Mouse (Mus musculus) spleen, adult 18-20 months (tissue): ENCODE measurements around the gene Aes.

Experiments used
- DNase-seq, 2 experiments: peaks; one replicate each; pipeline ENCODE4 v3.0.0; 2022; ENCODE audit warnings: mixed read lengths in 2 of 2

Aes gene

GRCm38 (mm10) chr10:81559163-81559626 is at the start of gene Aes:
Aes (plus strand) TSS chr10:81559488.
- DNase-seq: peak; percentile 76 to 84

DNA sequence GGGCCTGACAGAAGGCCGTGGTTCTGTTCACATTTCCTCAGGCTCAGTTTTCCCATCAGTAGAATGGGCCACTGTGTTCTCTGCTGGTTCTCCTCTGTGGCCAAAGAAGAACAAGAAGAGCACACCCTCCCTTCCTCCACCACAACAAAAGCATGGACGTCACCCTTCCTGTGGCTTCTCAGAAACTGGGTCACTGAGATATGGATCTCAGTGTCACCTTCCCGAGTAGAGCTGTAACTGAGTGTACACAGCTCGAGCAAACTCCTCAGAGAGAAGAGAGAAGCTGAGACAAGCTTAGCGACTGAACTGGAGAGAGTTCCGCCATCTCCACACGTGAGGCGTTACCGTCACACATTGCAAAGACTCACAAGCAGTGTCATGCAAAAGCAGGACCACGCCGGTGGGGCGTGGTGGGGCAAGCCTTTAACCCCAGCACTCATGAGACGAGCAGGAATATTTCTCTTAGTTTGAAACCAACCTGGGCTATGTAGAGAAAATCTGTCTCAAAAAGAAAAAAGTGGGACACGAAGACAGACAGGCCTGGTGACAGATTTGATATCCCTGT is 49.0 kb upstream of the Aes start:
- no peak for DNase-seq

- DNase-seq: no peak
Observed at GRCm38 (mm10) chr10:81513798-81514197, 45.5 kb upstream of the Aes start.

- peak; percentile 59 to 62 for DNase-seq
Observed at GRCm38 (mm10) chr10:81517227-81517626, 42.1 kb upstream of the Aes start.

DNA sequence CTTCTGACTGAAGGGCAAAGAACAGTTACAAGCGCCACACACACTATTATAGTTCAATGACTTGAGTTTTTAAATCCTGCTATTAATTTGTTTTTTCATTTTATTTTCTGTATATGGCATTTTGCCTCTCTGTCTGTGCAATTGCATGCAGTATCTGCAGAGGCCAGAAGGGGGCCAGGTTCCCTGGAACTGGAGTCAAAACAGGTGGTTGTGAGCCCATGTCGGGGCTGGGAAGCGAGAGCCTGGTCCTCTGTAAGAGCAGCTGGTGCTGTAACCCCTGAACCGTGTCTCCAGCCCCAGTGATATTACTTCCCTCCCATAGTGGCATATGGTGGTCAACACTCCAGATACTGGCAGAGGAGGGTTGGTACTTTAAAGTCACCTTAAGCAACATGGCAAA is 40.7 kb upstream of the Aes start:
- DNase-seq: peak; percentile 68 to 81

- DNase-seq: no peak
Observed at GRCm38 (mm10) chr10:81519227-81519977, 39.9 kb upstream of the Aes start.

GRCm38 (mm10) chr10:81519978-81520365 is 39.3 kb upstream of the Aes start:
- no peak for DNase-seq

- DNase-seq: no peak
Observed at GRCm38 (mm10) chr10:81523142-81523541, 36.1 kb upstream of the Aes start.

- DNase-seq: peak in 1 of 2 experiments; percentile 39
Observed at GRCm38 (mm10) chr10:81523570-81523969, 35.7 kb upstream of the Aes start.

- DNase-seq: peak in 1 of 2 experiments; percentile 40
Observed at GRCm38 (mm10) chr10:81524051-81524605, 35.2 kb upstream of the Aes start, which contains the start of gene Gna15. Gna15 (minus strand) TSS chr10:81524225.

DNA sequence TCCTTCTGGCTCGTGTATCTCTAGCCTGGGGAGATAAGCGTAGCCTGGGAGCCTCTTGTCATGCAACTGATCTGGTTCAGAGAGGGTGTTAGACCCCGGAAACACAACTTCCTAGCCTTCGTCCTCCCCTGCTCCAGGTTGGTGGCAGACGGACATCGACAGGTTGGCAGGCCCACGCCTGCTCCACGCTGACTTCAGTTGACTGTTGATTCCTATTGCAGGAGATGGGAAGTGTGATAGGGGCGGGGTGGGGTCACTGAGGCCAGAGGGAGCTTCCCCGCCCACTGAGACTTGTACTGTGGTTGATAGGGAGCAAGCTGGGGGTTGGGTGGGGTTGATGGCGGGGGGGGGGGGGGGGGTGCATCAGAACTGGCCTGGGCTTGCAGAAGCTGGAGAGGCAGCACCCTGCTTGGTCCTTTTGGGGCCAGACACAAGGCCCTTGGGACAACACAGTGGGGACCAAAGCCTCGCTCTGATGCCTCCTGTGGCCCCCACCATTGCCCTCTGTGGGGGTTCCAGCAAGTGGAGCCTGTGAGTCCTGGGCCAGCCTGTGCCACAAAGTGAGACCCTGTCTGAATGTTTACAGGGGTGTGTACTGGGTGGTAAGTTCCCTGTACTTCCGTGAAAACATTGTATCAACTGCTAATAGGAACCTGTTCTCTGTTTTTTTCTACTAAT is 34.1 kb upstream of the Aes start:
- no peak for DNase-seq

GRCm38 (mm10) chr10:81526779-81527178 is 32.5 kb upstream of the Aes start:
- DNase-seq: peak; percentile 78 to 92

GRCm38 (mm10) chr10:81534826-81535225 is 24.5 kb upstream of the Aes start:
- DNase-seq: no peak

DNA sequence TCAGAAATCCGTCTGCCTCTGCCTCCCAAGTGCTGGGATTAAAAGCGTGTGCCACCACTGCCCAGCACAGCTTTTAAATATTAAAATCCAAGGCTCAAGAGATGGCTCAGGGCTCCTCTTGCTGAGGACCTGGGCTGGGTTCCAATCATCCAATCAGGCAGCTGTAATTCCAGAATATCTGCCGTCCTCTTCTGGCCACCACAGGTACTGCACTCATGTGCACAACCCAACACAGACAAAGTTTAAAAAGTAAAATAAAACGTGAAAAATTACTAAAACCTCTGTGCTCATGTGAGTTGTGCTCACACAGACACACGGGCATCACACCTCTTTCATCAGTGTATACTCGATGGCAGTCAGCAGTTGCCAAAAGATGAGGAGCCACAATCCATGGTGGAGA is 22.6 kb upstream of the Aes start:
- no peak for DNase-seq

DNA sequence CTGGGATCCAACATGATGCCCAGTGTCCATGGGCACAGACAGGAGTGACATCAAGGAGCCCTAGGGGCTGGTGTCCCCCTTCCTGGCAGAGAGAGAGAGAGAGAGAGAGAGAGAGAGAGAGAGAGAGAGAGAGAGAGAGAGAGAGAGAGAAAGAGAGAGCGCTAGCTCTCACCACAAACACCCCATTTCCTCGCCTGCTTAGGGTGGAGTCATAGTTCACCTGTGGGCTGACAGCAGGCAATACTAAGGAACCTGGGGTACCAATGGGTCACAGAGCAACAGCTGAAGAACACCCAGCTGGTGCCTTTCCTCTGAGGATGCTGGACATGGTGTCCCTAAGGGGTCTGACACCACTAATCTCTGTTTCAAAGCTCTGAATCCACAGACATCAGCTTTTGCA is 21.9 kb upstream of the Aes start:
- no peak for DNase-seq

DNA sequence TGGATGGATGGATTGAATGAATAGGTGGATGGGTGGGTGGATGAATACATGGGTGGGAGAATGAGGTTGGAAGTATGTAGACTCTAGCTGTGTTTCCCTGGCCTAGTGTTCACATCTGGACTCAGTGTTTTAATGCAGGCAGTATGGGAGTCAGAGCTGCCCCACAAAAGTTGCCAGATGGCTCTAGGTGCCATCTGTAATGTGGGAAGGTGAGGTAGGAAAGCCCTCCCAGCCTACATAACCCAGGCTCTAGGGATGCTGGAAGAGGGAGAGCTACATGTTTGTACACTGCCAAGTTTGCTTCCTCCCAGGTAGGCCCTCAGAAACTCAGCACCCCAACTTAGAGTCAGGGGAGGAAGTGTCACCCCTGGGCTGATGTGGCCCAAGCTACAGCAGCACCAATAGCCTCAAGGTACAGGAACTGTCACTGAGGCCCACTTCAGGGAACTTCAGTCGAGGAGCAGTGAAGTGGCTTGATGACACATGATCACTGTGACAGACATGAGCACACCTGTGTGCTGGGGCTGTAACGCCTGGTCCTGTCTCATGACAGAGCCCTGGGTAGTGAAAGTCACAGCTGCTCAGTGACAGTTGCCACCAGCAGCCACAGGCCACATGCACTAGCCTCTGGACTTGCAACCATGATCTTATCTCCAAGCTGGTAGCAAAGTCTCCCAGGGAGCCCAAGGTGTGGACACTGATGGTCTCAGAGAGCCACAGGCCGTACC is 20.8 kb upstream of the Aes start:
- DNase-seq: no peak

GRCm38 (mm10) chr10:81541363-81541762 is 17.9 kb upstream of the Aes start:
- no peak for DNase-seq

DNA sequence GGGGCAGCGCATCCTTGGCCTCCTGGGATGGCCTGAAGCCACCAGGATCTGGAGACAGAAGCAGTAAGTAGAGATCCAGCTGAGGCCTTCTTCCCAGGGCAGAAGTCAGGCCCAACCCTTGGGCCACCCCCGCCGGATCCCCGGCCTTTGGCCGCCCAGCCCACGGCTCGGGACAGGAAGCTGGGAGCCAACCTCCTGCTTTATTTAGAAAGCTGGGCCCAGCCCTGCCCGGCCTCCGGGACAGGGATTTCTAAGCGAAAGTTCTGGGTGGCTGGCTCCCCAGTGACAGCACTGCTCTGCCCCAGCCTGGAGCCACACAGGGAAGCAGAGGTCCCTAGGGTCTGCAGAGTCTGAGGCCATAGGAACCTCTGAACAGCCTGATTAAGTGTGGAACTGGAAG is 17.5 kb upstream of the Aes start:
- no peak for DNase-seq

DNA sequence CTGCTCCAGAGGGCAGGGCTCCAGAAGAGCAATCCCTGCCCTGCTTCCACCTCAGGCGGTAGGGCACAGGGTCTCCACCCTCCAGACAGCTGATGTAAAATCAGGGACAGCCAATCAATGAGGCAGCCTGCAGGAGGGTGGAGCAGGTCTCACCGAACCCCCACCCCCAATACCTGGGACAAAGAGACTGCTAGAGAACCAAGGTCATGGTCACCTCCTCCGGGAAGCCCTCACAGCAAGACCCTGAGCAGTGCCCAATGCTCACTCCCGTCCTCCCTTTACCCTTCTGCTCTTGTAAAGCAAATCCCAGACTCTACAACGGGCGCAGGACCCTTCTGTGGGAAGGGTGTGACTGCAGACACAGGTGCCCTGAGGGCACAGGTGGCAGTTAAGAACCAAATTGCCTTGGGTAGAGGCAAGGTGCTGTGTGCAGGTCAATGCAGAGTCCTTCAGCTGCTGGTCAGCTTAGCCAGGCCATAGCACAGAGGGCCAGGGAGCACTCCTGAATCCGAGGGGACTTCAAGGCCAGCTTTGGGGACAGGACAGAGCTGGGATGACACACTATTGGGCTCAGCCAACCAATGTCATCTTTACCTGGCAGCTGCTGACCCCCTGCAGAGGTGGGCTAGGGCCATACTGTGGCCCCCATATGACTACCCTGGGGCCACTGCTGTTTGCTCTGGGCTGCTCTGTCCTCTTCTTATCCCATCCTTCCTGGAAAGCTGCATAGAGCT is 16.4 kb upstream of the Aes start:
- no peak for DNase-seq

GRCm38 (mm10) chr10:81543633-81544032 is 15.7 kb upstream of the Aes start:
- no peak for DNase-seq

GRCm38 (mm10) chr10:81544296-81545160 is 14.8 kb upstream of the Aes start:
- no peak for DNase-seq
